ENCODE assay signal across 8 mouse cellular contexts in genomic region chr9:32540061-32540405, GRCm38 (mm10). TPM values are rescaled to one million over a fixed set of nuclear protein-coding genes. Genes with fewer than 3 reads are reported as not detected.
A peak's percentile ranks its signal among the peaks of the same experiment; 100 is the strongest.
DNase-seq lines count a peak whose midpoint lies in the region; ATAC-seq and TF ChIP-seq lines count a peak whose summit lies in the region.

No protein-coding gene starts in this region.

- peak; percentile 11; the same call in 1 of the 2 replicates for ATAC-seq in embryonic facial prominence, embryonic 13.5 days (ENCODE audit: insufficient number of reproducible peaks, insufficient read depth, low FRiP score, low TSS enrichment, low read depth)
- peak; percentile 39; the same call in 1 of the 2 replicates for ATAC-seq in hindbrain, embryonic 15.5 days (ENCODE audit: low FRiP score, low read depth)

- H3K36me3 ChIP-seq in thymus, adult 2 months (ENCODE audit: control insufficient read depth, insufficient read depth, low read length): no peaks in the 10 kb centered on the region
- no peaks in the 10 kb centered on the region for H3K36me3 ChIP-seq in embryonic facial prominence, embryonic 13.5 days
- no peaks in the 10 kb centered on the region for H3K36me3 ChIP-seq in hindbrain, embryonic 15.5 days
- H3K36me3 ChIP-seq in splenic B cell, adult 2 months (ENCODE audit: control insufficient read depth, insufficient read depth, low read length, poor library complexity, severe bottlenecking): no peaks in the 10 kb centered on the region; the same call in 1 of the 2 replicates

- H3K9me3 ChIP-seq in embryonic facial prominence, embryonic 13.5 days: no peaks in the 10 kb centered on the region
- H3K9me3 ChIP-seq in hindbrain, embryonic 15.5 days: no peaks in the 10 kb centered on the region

- H3K27ac ChIP-seq in thymus, adult 2 months (ENCODE audit: control insufficient read depth, insufficient read depth, low read length): peak overlapping the region; percentile 91
- peak overlapping the region; percentile 90 for H3K27ac ChIP-seq in embryonic facial prominence, embryonic 13.5 days
- H3K27ac ChIP-seq in hindbrain, embryonic 15.5 days (replicated peaks): no peak overlapping the region

- H3K4me1 ChIP-seq in thymus, adult 2 months (replicated peaks; ENCODE audit: control insufficient read depth, insufficient read depth, low read length): peaks cover 39% of the 10 kb centered on the region
- peaks cover 55% of the 10 kb centered on the region for H3K4me1 ChIP-seq in embryonic facial prominence, embryonic 13.5 days
- H3K4me1 ChIP-seq in hindbrain, embryonic 15.5 days (replicated peaks): peaks cover 37% of the 10 kb centered on the region

- DNase-seq in thymus, adult 2 months: peak; percentile 51
- no peak for DNase-seq in thymus, postnatal 25 days
- DNase-seq in lung, postnatal 36 days: peak; percentile 63
- peak; percentile 92 for DNase-seq in splenic B cell, adult 2 months (ENCODE audit: low read depth, low spot score)
- DNase-seq in c-Kit-positive CD71-positive TER-119-positive erythroid progenitor cells, embryonic 14.5 days (ENCODE audit: low spot score): no peak
- no peak for DNase-seq in left cerebral cortex, adult 18-20 months (ENCODE audit: low spot score in 2 of 2)

- H3K4me3 ChIP-seq in thymus, adult 2 months (ENCODE audit: control insufficient read depth, insufficient read depth, low read length): peak overlapping the region; percentile 87
- H3K4me3 ChIP-seq in embryonic facial prominence, embryonic 13.5 days: peak overlapping the region; percentile 79
- peak overlapping the region; percentile 45 for H3K4me3 ChIP-seq in hindbrain, embryonic 15.5 days

- TF ChIP-seq POLR2A in thymus, adult 2 months (IDR thresholded peaks at IDR 0.05; ENCODE audit: control insufficient read depth, extremely low read depth, insufficient read depth, low read length, poor library complexity): no peak

- H3K27me3 ChIP-seq in thymus, adult 2 months (ENCODE audit: control insufficient read depth, insufficient read depth, low read length): 0 out of 2 replicates have a peak, but pooled peaks cover 4% of the 10 kb centered on the region
- peaks cover 19% of the 10 kb centered on the region for H3K27me3 ChIP-seq in embryonic facial prominence, embryonic 13.5 days
- H3K27me3 ChIP-seq in hindbrain, embryonic 15.5 days: peaks cover 59% of the 10 kb centered on the region
- no peaks in the 10 kb centered on the region for H3K27me3 ChIP-seq in splenic B cell, adult 2 months (ENCODE audit: control insufficient read depth, insufficient read depth, low read length, poor library complexity, severe bottlenecking)

- peak overlapping the region; percentile 97 for H3K9ac ChIP-seq in embryonic facial prominence, embryonic 13.5 days
- H3K9ac ChIP-seq in hindbrain, embryonic 15.5 days: peak overlapping the region; percentile 48; the same call in 1 of the 2 replicates

- 1% methylated on average over 13 of the region's 13 CpGs for WGBS in thymus, adult 2 months
- WGBS in embryonic facial prominence, embryonic 13.5 days: under 1% methylated on average over 13 of the region's 13 CpGs
- WGBS in hindbrain, embryonic 15.5 days: 2% methylated on average over 13 of the region's 13 CpGs

- TF ChIP-seq CTCF in thymus, adult 2 months (IDR thresholded peaks at IDR 0.05; ENCODE audit: borderline replicate concordance, control insufficient read depth, extremely low read depth, insufficient read depth, low read length, poor library complexity): no peak

- H3K4me2 ChIP-seq in embryonic facial prominence, embryonic 13.5 days: peak overlapping the region; percentile 87
- peak overlapping the region; percentile 94 for H3K4me2 ChIP-seq in hindbrain, embryonic 15.5 days

RNA-seq across cellular contexts. Expression of gene Fli1, which starts 2.6 kb away (rescaled TPM):
- polyA plus RNA-seq in thymus, adult 2 months (2012; rRNA removed): 28.5 and 33.9 TPM in 2 replicates
- polyA plus RNA-seq in embryonic facial prominence, embryonic 13.5 days (2015; fragmentation: Nextera tagmentation; extraction: Ambion mirVana): 24.1 and 26.7 TPM in 2 replicates
- polyA plus RNA-seq in hindbrain, embryonic 15.5 days (2015; fragmentation: Nextera tagmentation; extraction: Ambion mirVana): 8.7 TPM in 2 replicates
- total RNA-seq in left cerebral cortex, adult 18-20 months (2021): 1 to 10 TPM; 5.8 to 6.4 TPM

Comparison
In these comparisons a context has a peak if more than half of its experiments do, and no peak if none do; other contexts are left out.
1. DNase-seq: peak in thymus, adult 2 months (single experiment), lung, postnatal 36 days (single experiment) and splenic B cell, adult 2 months (single experiment); none in thymus, postnatal 25 days (single experiment), c-Kit-positive CD71-positive TER-119-positive erythroid progenitor cells, embryonic 14.5 days (single experiment) and left cerebral cortex, adult 18-20 months (0 of 2).
2. Peak in every context shown above with its lines, with median percentiles within 50 percentile points of each other: H3K4me3 ChIP-seq.